Mouse (Mus musculus) central nervous system, embryonic 18 days (tissue): Measurements from ENCODE around the gene Nup35. TPM values are rescaled to one million over a fixed set of nuclear protein-coding genes. Genes with fewer than 3 reads are reported as not detected.

Source experiments
- polyA plus RNA-seq: library from polyadenylated mRNA; depleted of rRNA; stranded (reverse); fragments of >200 nt; gene quantifications from 2 replicates; pipeline ENCODE4 v1.2.3, GENCODE M21; 2012; rRNA removed

Nup35 gene
- polyA plus RNA-seq: 44.4 and 46.7 TPM in 2 replicates

DNA sequence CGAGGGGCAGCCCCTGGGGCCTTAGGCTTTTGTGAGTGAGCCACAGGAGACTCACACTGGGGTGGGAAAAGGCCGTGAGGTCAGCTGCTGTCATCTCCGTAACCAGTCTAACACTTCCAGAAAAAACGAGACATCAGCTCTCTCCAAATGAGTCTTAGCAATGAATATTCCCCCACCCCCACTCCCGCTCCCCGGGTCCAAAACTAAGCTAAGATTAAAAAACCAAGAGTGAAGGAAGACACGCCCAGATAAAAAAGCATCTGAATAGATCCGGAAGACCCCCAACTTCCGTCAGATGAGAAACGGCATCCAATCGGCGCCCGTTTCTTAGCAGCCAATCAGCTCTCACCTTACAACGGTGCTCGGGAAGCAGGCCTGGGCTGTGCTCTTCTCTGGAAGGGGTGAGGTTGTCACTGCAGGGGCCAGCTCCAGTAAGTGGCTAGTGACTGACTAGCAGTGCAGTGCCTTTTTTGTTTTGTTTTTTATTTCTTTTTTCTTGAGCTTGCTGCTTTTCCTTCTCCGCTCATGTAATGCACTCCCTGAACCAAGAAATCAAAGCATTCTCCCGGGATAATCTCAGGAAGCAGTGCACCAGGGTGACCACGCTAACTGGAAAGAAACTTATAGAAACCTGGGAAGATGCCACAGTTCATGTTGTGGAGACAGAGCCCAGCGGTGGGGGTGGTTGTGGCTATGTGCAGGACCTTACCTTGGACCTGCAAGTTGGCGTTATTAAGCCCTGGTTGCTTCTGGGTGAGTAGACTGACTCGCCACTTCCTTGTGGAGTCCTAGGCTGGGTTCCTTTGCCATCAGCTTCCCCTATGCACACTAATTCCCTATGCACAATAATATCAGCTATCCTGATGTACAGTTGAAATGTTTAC, at the start of gene Nup35, which contains the start of gene Dusp19:
TSS of gene Nup35 (plus strand) at position 383 of the 884 bp plus-strand sequence.
TSS of gene Dusp19 (plus strand) at position 192 of the 884 bp plus-strand sequence.

DNA sequence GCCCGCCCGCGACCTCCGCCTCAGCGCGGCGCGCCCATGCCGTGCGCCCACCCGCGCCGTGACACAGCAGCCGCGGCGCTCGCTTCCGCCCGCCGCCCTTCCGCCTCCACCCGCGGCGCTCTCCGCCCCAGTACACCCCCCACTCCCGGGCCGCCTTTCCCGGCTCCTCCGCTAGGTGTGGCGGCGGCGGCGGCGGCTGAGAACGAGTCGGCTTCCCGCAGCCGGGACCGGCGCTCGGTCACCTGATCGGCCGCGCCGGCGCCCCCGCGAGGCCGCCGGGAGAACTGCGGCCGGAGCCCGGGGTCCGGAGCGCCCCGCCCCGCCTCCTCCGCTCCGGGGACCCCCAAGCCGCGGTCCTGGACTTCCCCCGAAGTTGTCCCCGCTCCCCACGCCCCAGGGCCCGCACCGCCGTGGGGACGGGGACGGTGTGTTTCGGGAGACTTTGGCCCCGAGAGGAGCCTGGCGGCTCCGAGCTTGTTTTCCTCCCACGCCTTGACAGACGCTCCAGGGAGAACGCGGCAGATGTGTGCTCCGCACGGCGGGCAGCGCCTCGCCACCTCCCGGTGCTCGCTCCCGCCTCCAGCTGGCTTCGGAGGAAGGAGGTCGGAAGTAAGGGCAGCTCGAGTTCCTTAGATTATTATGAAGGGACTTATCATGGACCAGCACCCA, 35.9 kb upstream of the Nup35 start, which contains the start of gene Nckap1:
TSS of gene Nckap1 (minus strand) at position 338 of the 669 bp plus-strand sequence.

Other genes starting within 250 kb of the Nup35 start
- gene Frzb, start 169.6 kb upstream of the Nup35 start, polyA plus RNA-seq: 2.8 and 3.9 TPM in 2 replicates
- gene Nckap1, start 35.9 kb upstream of the Nup35 start, polyA plus RNA-seq: 137 and 139 TPM in 2 replicates
- 14.0 and 15.2 TPM in 2 replicates for gene Dusp19, start 191 bp upstream of the Nup35 start, polyA plus RNA-seq